Mouse (Mus musculus): ENCODE measurements around the gene Mgarp. TPM values are rescaled to one million over a fixed set of nuclear protein-coding genes. Genes with fewer than 3 reads are reported as not detected.

Mgarp gene
- total and polyA plus RNA-seq, 3 experiments: 0.65 to 5.2 TPM; not detected in 1

GRCm38 (mm10) chr3:51341268-51342081, 55.1 kb downstream of the Mgarp start (continued):
- TF ChIP-seq RAD21 (IDR thresholded peaks at IDR 0.05; ENCODE audit: low read depth, low read length) (no peak), MXI1 (IDR thresholded peaks at IDR 0.05; ENCODE audit: low read depth, low read length) (peak; percentile 95), MYC (IDR thresholded peaks at IDR 0.05; ENCODE audit: low read depth, low read length) (no peak), NRF1 (IDR thresholded peaks at IDR 0.05; ENCODE audit: insufficient read depth, low read depth, low read length, poor library complexity, severe bottlenecking) (peak; percentile 59; the same call in 1 of the 2 replicates), CHD2 (IDR thresholded peaks at IDR 0.05; ENCODE audit: low read length) (no peak), MEF2A (IDR thresholded peaks at IDR 0.05; ENCODE audit: extremely low read depth, insufficient replicate concordance, low read depth, low read length, poor library complexity, severe bottlenecking) (no peak), TAL1 (IDR thresholded peaks at IDR 0.05; ENCODE audit: low read length) (no peak), ZC3H11A (IDR thresholded peaks at IDR 0.05; ENCODE audit: low read depth, low read length) (no peak), CTCF (IDR thresholded peaks at IDR 0.05 in 2 of 3, conservative IDR thresholded peaks at IDR 0.05 in 1 of 3; ENCODE audit: control insufficient read depth in 1 of 3, insufficient read depth in 1 of 3, low read depth in 2 of 3, low read length in 3 of 3, poor library complexity in 1 of 3, severe bottlenecking in 1 of 3) (no peak), SMC3 (IDR thresholded peaks at IDR 0.05; ENCODE audit: low read depth, low read length) (0 out of 2 replicates have a peak, but pooled peaks have one; percentile 8), MAFK (IDR thresholded peaks at IDR 0.05; ENCODE audit: borderline replicate concordance, low read depth, low read length) (no peak), ETS1 (IDR thresholded peaks at IDR 0.05; ENCODE audit: low read depth, low read length) (0 out of 2 replicates have a peak, but pooled peaks have one; percentile 12), ZNF384 (IDR thresholded peaks at IDR 0.05; ENCODE audit: low read depth, low read length) (no peak)

DNA sequence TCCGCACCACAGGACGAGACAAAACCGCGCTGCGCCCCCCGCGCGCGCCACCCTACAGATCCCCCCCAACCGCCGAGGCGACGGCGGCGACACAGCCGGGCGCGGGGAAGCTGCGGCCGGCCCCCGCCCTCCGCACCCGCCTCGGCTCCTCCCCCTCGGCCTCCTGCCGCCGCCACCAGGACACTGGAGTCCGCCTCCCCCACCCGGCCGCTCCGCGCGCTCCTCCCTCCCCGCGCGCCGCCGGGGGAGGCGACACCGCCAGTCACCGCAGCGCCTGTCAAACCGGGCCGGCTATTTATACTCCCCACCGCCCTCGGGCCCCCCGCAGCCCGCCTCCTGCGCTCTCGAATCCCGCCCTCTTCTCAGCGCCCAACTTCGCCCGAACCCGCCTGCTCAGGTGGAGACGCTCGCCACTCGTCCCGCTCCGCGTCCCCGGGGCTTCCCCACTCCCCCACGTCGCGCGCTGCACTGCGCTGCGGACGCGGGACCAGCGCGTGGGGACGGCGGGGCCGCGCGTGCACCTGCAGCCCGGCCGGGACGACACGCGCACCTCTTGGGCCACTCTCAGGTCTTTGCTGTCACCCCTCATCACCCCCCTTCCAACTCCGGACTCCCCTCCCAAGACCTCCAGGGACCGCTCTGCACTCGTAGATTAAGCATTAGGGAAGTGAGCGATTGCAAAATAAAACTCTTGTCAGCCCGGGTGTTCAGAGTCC, 55.8 kb downstream of the Mgarp start, which contains the start of gene Elf2:
Gene Elf2 (minus strand): TSS at position 112 of the 716 bp plus-strand sequence.
- Histone ChIP-seq H3K4me1 (ENCODE audit: control insufficient read depth in 1 of 2, insufficient read depth in 2 of 2, low read length in 2 of 2) (peaks cover 10 to 15% of the 10 kb centered on the region in 2 experiments), H3K36me3 (ENCODE audit: control insufficient read depth in 1 of 2, insufficient read depth in 2 of 2, low read length in 2 of 2) (peaks cover 0 to 20% of the 10 kb centered on the region in 2 experiments; a peak in 2 of 4 replicates), H3K27me3 (ENCODE audit: control insufficient read depth in 1 of 2, insufficient read depth in 2 of 2, low read length in 2 of 2) (no peaks in the 10 kb centered on the region), H3K4me3 (ENCODE audit: control insufficient read depth in 1 of 2, insufficient read depth in 1 of 2, low read depth in 2 of 2, low read length in 2 of 2) (peak within 1 kb of the TSS; percentile 87 to 93), H3K9me3 (replicated peaks; ENCODE audit: insufficient read depth, low read length) (no peaks in the 10 kb centered on the region), H3K79me2 (ENCODE audit: control insufficient read depth, insufficient read depth, low read length, poor library complexity) (peaks cover 47% of the 10 kb centered on the region), H3K9ac (ENCODE audit: control insufficient read depth, low read depth, low read length, poor library complexity, severe bottlenecking) (peak within 1 kb of the TSS; percentile 95), H3K27ac (ENCODE audit: control insufficient read depth, low read depth, low read length) (peak within 1 kb of the TSS; percentile 97)
- peak; percentile 94 for DNase-seq (ENCODE audit: low read depth, low spot score)
- peak; percentile 84; the same call in 1 of the 2 replicates for TF ChIP-seq MAZ (IDR thresholded peaks at IDR 0.05; ENCODE audit: low read depth, low read length)
- peak; percentile 59 for TF ChIP-seq SIN3A (IDR thresholded peaks at IDR 0.05; ENCODE audit: low read length)
- TF ChIP-seq TBP (IDR thresholded peaks at IDR 0.05; ENCODE audit: low read depth, low read length): peak; percentile 81
- TF ChIP-seq CHD1 (IDR thresholded peaks at IDR 0.05; ENCODE audit: low read depth, low read length): 0 out of 2 replicates have a peak, but pooled peaks have one; percentile 43
- peak; percentile 47 for TF ChIP-seq NELFE (IDR thresholded peaks at IDR 0.05; ENCODE audit: low read depth, low read length)
- TF ChIP-seq NRF1 (IDR thresholded peaks at IDR 0.05; ENCODE audit: insufficient read depth, low read depth, low read length, poor library complexity, severe bottlenecking): peak; percentile 24; the same call in 1 of the 2 replicates
- TF ChIP-seq HCFC1 (IDR thresholded peaks at IDR 0.05; ENCODE audit: low read depth, low read length): peak; percentile 32
- TF ChIP-seq ZMIZ1 (IDR thresholded peaks at IDR 0.05; ENCODE audit: low read depth, low read length): peak; percentile 75; the same call in 1 of the 2 replicates
- 0 out of 2 replicates have a peak, but pooled peaks have one; percentile 48 for TF ChIP-seq ETS1 (IDR thresholded peaks at IDR 0.05; ENCODE audit: low read depth, low read length)
- TF ChIP-seq JUND (IDR thresholded peaks at IDR 0.05; ENCODE audit: low read depth, low read length): no peak
- peak; percentile 57 to 88 for TF ChIP-seq POLR2A (IDR thresholded peaks at IDR 0.05; ENCODE audit: control insufficient read depth in 1 of 2, insufficient read depth in 1 of 2, low read depth in 1 of 2, low read length in 2 of 2, poor library complexity in 1 of 2)
- TF ChIP-seq MYC (IDR thresholded peaks at IDR 0.05; ENCODE audit: low read depth, low read length): no peak
- no peak for TF ChIP-seq MXI1 (IDR thresholded peaks at IDR 0.05; ENCODE audit: low read depth, low read length)
- TF ChIP-seq POLR2AphosphoS2 (IDR thresholded peaks at IDR 0.05; ENCODE audit: low read length): peak; percentile 71; the same call in 1 of the 2 replicates

Data from MEL (cell line).